Mouse (Mus musculus): Measurements from ENCODE around the gene Ick. TPM values are rescaled to one million over a fixed set of nuclear protein-coding genes. Genes with fewer than 3 reads are reported as not detected.
"Not testable (repeated sequence)": the region's sequence is repeated elsewhere in the genome, so short reads cannot be mapped to it uniquely, and the experiment has no call there.

Ick gene
- total RNA-seq, 2 experiments from 2014 or later: 59.9 to 64.0 TPM

GRCm38 (mm10) chr9:78139463-78139862 lies 30.5 kb downstream of the Ick start:
- intact Hi-C loops (cut with DNase I): no loop called here
- no peak for DNase-seq

DNA sequence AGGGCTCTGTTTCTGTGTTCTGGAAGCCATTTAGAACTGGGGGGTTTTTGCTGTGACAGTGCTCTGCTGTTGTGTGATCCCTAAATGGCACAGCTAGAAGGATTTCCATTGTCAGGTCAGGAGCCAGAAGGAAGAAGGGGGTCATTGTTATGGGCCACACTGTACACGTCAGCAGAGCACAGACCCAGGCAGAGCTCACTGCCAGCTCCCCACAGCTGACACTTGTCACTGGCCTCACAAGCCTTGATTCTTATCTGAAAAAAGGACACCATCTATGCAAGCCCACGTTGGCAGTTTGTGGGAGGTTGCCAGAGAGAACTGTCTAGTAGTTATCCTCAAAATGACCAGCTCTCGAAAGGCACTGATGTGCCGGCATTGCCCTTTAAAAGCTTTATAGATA lies 37.1 kb downstream of the Ick start:
- intact Hi-C loops (cut with DNase I): no loop called here
- no peak for DNase-seq

DNA sequence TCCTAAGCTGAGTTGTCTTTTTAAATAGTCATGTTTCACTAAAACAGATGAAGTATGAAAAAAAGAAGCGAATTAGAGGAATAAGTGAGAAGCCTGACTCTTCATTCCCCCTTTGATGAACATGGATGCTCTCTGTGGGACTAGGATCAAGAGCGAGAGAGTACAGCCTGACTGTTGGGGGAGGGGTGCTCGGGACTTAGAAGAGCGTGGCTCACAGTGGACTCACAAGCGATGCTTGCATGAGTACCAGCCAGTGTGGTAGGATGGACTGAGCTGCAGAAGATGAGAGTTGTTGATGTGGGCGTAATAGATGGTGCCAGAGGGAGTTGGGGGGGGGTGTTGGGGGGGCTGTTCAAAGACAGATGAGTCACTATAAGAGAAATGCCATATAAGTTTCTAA lies 37.6 kb downstream of the Ick start:
- intact Hi-C loops (cut with DNase I): no loop called here
- no peak for DNase-seq

DNA sequence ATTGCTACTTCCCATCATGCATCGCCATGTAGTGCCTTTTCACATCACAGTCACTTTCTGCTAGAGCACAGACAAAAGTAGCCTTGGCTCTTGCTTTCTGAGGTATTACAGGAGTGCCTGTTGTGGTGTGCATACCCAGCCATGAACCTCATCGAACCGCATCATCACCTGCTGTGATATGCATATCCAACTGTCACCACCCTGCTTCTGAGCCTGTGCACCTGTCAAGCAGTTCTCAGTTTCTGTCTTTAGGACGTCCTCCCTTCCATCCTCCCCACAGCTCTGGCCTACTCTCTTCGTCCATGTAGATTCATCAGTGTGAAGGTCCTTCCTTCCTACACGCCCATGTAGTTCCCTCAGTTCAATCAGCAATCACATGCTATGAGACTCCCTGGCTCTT lies 39.2 kb downstream of the Ick start:
- intact Hi-C loops (cut with DNase I): no loop called here
- no peak for DNase-seq

DNA sequence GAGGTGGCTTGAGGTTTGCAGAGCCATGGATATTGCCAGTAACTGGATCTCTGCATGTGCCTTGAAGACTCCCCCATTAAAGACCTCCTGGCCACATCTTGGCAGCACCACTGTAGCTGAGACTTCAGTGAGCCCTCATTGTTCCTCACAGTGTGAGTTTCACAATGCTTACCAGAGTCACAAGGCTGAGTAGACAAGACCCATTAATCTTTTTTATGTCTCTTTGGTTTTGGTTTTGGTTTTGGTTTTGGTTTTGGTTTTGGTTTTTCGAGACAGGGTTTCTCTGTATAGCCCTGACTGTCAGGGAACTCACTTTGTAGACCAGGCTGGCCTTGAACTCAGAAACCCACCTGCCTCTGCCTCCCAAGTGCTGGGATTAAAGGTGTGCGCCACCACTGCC lies 40.8 kb downstream of the Ick start:
- intact Hi-C loops (cut with DNase I); DNase-seq: not testable (repeated sequence)

GRCm38 (mm10) chr9:78154211-78154977 lies 45.4 kb downstream of the Ick start:
- intact Hi-C loops (cut with DNase I): no loop called here
- DNase-seq: no peak

DNA sequence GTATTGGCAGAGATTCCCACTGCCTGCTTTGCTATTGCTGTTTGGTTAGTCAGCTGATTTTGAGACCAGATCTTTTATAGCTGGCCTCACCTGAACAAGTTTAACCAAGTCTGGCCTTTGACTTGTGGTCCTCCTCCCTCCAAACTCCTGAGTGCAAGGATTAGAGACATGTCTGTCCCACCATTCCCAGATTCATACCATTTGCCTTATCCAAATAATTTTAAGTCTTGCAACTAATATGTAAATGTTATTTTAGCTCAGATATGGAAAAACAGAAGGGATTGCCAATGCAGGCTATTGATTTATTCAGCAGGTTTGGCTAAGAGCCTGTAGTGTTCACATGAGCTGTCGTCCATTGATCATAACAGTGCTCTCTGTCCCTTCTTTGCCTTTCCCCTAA lies 48.2 kb downstream of the Ick start:
- intact Hi-C loops (cut with DNase I): no loop called here
- DNase-seq: no peak

DNA sequence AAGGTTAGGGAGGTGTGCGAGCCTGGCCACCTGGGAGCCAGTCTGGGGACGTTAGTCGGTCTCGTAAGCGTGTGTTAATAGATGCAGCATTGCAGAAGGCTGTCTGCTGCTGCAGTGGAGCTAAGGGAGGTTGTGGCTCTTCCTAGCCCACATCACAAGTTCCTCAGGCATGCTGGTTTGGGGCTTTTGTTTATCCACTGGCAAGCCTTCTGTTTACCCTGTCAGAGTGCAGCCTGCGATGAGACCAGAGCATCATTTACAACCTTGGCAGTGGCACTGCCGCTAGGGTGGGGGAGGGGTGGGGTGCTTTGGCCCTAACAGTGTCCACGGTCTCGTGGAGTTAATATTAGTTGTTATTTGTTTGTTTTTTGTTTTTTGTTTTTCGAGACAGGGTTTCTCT lies 54.3 kb downstream of the Ick start:
- intact Hi-C loops (cut with DNase I): loop anchor here (10.0 kb wide), 1 partner anchor 48 kb away; no protein-coding TSS in a partner anchor
- DNase-seq: no peak

- intact Hi-C loops (cut with DNase I): loop anchor here (10.0 kb wide), 1 partner anchor 50 kb away; no protein-coding TSS in a partner anchor
Measured at GRCm38 (mm10) chr9:78164741-78165140, 55.7 kb downstream of the Ick start.

GRCm38 (mm10) chr9:78165454-78165853 lies 56.5 kb downstream of the Ick start:
- intact Hi-C loops (cut with DNase I): loop anchor here (10.0 kb wide), 1 partner anchor 51 kb away; no protein-coding TSS in a partner anchor
- no peak for DNase-seq

More at GRCm38 (mm10) chr9:78164741-78165140, 55.7 kb downstream of the Ick start:
- DNase-seq: no peak

DNA sequence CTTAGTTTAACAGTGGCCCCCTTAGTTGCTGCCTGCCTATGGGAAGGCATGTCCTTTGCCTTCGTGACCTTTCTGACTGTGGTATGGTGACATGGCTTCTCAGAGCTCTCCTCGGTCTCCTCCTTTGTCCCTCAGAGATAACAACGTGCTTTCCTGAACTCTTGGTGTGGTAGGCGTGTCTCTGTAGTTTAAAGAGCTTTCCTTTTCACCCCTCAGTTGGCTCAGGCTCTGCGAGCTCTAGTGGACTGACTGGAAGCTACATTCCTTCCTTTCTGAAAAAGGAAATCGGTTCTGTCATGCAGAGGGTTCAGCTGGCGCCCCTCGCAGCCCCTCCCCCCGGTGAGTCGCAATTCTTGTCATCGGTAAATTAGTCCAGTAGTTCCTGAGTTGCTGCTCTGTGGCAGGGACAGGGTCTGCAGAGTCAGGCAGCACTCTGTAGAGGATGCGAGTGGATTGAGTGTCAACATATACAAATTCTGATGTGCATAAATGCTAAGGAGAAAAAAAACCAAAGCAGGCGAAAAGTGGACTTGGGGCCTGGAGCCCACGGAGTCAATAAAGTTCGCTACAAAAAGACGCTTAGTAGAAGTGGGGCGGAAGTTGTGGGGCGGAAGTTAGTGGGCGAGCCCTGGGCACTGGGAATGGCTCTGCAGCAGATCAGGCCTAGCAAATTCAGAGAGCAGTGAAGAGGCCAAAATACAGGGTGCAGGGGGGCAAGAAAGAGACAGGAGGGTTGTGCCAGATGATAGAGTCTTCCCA lies 57.9 kb downstream of the Ick start:
- DNase-seq: no peak
- intact Hi-C loops (cut with DNase I): loop anchor here (10.0 kb wide), 1 partner anchor 52 kb away; no protein-coding TSS in a partner anchor

- DNase-seq: no peak
- intact Hi-C loops (cut with DNase I): loop anchor here (10.0 kb wide), 1 partner anchor 53 kb away; no protein-coding TSS in a partner anchor
Measured at GRCm38 (mm10) chr9:78167453-78167969, 58.5 kb downstream of the Ick start.

DNA sequence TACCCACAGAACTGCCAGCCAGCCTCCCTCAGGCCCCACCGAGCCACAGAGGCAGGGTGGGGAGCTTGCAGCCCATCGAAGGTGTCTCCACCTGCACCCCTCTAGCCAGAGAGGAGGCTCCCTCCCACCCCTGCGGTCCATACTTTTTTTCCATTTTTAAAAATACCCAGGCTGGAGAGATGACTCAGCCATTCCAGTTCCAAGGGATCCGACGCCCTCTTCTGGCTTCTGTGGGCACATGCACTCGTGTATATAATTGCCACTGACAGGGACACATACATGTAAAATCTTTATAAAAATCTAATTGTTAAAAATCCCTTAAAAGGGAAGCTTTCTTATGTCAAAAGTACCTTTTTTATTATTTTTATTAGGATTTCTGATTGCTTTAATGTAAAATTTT lies 59.9 kb downstream of the Ick start:
- intact Hi-C loops (cut with DNase I): loop anchor here (10.0 kb wide), 1 partner anchor 54 kb away; no protein-coding TSS in a partner anchor
- no peak for DNase-seq

GRCm38 (mm10) chr9:78174016-78174415 lies 65.0 kb downstream of the Ick start:
- no peak for DNase-seq
- intact Hi-C loops (cut with DNase I): no loop called here

DNA sequence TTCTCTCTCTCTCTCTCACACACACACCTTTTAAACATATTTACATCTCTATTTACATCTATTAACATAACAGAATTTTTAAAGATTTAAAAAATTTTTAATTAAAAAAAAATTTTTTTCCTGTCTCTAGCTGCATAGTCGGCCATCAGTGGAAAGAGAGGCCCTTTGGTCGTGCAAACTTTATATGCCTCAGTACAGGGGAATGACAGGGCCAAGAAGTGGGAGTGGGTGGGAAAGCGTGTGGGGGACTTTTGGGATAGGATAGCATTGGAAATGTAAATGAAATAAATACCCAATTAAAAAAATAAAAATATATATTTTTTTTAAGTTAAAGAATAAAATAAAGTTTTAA lies 65.9 kb downstream of the Ick start:
- intact Hi-C loops (cut with DNase I); DNase-seq: not testable (repeated sequence)

DNA sequence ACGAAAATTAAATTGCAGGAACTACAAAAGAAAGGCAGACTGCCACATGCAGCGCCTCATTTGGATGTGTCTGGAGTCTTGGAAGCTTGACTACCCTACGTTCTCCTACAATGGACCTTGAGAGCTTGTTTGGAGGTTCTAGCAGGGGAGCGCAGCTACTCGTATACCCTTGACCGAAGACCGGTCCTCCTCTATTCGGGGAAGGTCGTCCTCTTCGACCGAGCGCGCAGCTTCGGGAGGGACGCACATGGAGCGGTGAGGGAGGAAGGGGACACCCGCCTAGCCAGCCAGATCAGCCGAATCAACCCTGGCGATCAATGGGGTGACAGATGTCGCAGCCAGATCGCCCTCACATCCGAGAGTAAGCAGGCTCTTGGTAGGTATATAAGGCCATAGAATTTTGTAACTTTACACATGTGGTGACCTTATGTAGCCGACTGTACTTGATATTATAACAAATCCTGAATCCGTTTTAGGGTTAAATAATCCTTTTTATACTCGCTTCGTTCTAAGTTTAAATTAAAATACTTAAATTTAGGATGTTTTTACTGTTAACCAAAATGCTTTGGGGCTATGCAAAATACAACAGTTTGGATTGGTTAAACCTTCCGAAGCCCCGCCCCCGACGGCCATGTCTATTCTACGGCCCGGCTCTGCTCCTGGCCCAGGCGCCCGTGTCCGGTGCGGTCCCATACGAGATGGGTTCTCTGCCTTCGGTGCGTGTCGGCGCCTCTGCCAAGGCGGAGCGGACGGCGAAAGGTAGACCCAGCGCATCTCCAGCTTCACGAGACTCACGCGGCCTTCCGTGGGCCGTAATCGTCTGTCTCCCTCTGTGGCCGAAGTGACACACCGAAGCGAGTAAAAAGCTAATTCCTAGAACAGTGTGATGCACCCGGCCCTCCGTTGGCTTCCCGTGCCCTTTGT lies 66.5 kb downstream of the Ick start:
- DNase-seq: peak; percentile 99
- intact Hi-C loops (cut with DNase I): no loop called here

GRCm38 (mm10) chr9:78176201-78176727 lies 67.3 kb downstream of the Ick start:
- intact Hi-C loops (cut with DNase I): no loop called here
- DNase-seq: peak; percentile 72

- no peak for DNase-seq
- intact Hi-C loops (cut with DNase I): no loop called here
Measured at GRCm38 (mm10) chr9:78176831-78177230, 67.8 kb downstream of the Ick start.

- no peak for DNase-seq
- intact Hi-C loops (cut with DNase I): no loop called here
Measured at GRCm38 (mm10) chr9:78178197-78178596, 69.2 kb downstream of the Ick start.

GRCm38 (mm10) chr9:78179071-78179470 lies 70.1 kb downstream of the Ick start:
- intact Hi-C loops (cut with DNase I): no loop called here
- no peak for DNase-seq
